Mouse (Mus musculus): ENCODE measurements around the gene Tas2r129.
"Not testable (repeated sequence)": the region's sequence is repeated elsewhere in the genome, so short reads cannot be mapped to it uniquely, and the experiment has no call there.

The Tas2r129 gene

DNA sequence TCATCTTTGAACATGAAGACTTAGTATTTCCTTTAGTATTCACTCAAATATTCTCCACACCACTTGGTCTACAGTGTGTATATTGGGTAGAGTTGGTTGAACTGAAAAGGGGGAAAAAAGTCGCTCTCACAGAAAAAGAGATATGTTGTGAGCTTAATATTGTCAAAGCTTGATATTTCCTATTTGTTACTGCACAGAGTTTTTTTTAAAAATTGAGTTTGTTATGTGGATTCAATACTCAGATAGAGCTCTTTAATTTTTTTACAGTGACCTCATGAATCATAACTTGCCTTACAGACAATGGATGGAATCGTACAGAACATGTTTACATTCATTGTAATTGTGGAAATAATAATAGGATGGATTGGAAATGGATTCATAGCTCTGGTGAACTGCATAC, at the start of gene Tas2r129:
Gene Tas2r129 (plus strand): TSS at position 301 of the 400 bp plus-strand sequence.
- no peak for DNase-seq (ENCODE audit: low spot score)

DNA sequence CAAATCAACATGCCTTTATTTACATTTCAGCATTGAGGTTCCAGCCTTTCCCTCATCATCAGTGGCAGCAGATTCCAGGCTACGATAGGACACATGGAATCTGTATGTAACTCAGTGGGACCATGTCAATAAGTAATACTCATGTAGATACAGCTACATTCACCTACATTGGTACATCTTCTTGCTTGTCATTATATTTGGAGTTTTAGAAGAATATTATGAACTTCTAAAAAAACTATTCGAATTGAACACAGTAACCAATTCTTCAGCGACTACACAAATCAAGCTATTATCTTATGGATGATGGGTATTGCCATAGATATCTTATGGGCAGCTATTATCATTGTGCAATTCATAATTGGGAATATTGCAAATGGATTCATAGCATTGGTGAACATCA, 41.6 kb upstream of the Tas2r129 start, which contains the start of gene Tas2r125:
Gene Tas2r125 (plus strand): TSS at position 301 of the 400 bp plus-strand sequence.
- DNase-seq (ENCODE audit: low spot score) = no peak

DNA sequence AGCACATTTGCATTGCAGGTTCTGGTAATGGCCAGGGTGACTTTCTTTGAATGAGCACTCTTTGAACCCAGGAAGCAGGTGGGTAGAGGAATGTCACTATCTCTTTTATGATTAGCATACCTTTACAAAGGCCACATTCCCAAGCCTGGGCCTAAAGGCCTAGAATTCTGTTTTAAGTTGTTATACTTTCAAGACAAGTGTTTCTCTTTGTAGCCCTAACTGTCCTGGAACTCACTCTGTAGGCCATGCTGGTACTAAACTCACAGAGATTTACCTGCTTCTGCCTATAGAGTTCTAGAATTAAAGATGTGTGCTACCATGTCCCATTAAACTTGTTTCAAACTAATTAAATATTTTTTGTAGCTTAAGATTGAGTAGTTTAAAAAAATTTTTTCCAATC, 9.5 kb upstream of the Tas2r129 start:
- DNase-seq (ENCODE audit: low spot score) = not testable (repeated sequence)

DNA sequence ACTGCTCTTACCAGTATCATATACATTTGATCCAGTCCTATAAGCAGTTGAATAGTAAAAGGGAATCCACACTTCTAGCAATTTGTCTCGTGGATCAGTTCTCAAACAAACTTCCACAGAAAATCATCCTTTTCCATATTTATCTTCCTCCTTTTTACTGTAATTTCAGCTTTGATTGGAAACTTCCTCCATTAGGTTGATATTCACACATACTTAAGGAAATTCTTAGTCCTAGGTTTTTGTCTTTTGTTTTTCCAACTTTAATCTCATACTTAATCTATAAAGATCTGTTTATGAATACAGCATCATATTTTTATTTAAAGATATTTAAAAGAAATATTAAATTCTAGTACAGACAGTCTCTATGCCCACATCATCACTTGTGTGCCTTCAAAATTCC, 6.9 kb downstream of the Tas2r129 start, which contains the start of gene Tas2r131:
Gene Tas2r131 (minus strand): TSS at position 101 of the 400 bp plus-strand sequence.
- DNase-seq (ENCODE audit: low spot score) = no peak

DNA sequence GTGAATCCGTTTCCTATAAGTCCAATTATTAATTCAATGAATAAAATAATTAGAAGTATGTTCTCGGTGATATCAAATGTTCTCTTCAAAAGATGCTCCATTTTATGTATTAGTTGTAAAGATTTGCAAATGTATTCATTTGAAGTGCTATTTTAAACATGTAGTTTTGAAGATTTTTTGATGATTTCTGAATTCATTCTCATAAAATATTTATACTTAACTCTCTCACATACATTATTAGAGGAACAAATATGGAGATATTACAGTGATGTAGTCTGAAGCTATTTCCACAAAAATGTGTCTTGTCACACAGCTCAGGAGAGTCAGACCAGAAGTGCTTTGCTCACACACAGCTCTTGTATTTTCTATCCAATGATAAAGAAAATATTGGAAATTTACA, 30.0 kb downstream of the Tas2r129 start, which contains the start of gene Tas2r109:
Gene Tas2r109 (minus strand): TSS at position 101 of the 400 bp plus-strand sequence.
- no peak for DNase-seq (ENCODE audit: low spot score)

All from urinary bladder, postnatal 25 days (tissue).